Mouse (Mus musculus) hindbrain, postnatal 0 days (tissue): ENCODE measurements around the gene Fosb. TPM values are rescaled to one million over a fixed set of nuclear protein-coding genes. Genes with fewer than 3 reads are reported as not detected.

Experiments used
- ATAC-seq: fragments of 200-750 bp; cut with Nextera tagmentation; 2 replicates; pipeline ENCODE4 v1.8.0; 2017; ENCODE audit warnings: mild to moderate bottlenecking, moderate TSS enrichment, moderate library complexity
- DNase-seq: peaks from one replicate; pipeline ENCODE4 v3.0.0-alpha.2; 2015; ENCODE audit warnings: low spot score
- H3K27ac ChIP-seq: fragments of 300-500 bp; sonication (generic); 2 replicates; pipeline ENCODE4 v1.5.1; 2014; ENCODE audit warnings: mild to moderate bottlenecking
- H3K27me3 ChIP-seq: fragments of 300-500 bp; sonication (generic); 2 replicates; pipeline ENCODE4 v1.6.1; 2014; ENCODE audit warnings: low read length, mixed read lengths; ENCODE audit not compliant: insufficient read depth
- H3K36me3 ChIP-seq: fragments of 300-500 bp; sonication (generic); 2 replicates; pipeline ENCODE4 v1.6.1; 2014; ENCODE audit warnings: low read length, mixed read lengths; ENCODE audit not compliant: insufficient read depth
- H3K4me1 ChIP-seq: fragments of 300-500 bp; sonication (generic); 2 replicates; pipeline ENCODE4 v1.6.1; 2014; ENCODE audit warnings: antibody characterized with exemption, low read length, mixed read lengths; ENCODE audit not compliant: insufficient read depth
- H3K4me2 ChIP-seq: fragments of 300-500 bp; sonication (generic); 2 replicates; pipeline ENCODE4 v1.6.1; 2014; ENCODE audit warnings: low read depth, mild to moderate bottlenecking, low read length, moderate library complexity, mixed read lengths
- H3K4me3 ChIP-seq: fragments of 300-500 bp; sonication (generic); 2 replicates; pipeline ENCODE4 v1.5.1; 2014; ENCODE audit warnings: low read length
- H3K9ac ChIP-seq: fragments of 300-500 bp; sonication (generic); replicated peaks from 2 replicates; pipeline ENCODE4 v1.6.1; 2014; ENCODE audit warnings: mild to moderate bottlenecking, low read length, moderate library complexity, mixed read lengths
- H3K9me3 ChIP-seq: fragments of 300-500 bp; sonication (generic); 2 replicates; pipeline ENCODE4 v1.6.1; 2016; ENCODE audit warnings: low read length, mixed read lengths
- CTCF ChIP-seq: IDR thresholded peaks from 2 replicates; pipeline ENCODE4 v1.5.1; 2016; ENCODE audit warnings: antibody characterized with exemption, control low read depth, low read depth
- WGBS: fragments of 180-500 bp; shearing (Covaris S2); extraction: QIAGEN DNeasy Blood & Tissue Kit; methylation state at CpG from one replicate; pipeline ENCODE4 v1.1.7; 2014; 5-methylcytosine and 5-hydroxymethylcytosine counted together
- polyA plus RNA-seq: library from polyadenylated mRNA; unstranded; fragments of >200 nt; fragmentation: Nextera tagmentation; extraction: Ambion mirVana; gene quantifications from 2 replicates; pipeline ENCODE4 v1.2.1, GENCODE M21; 2015
- total RNA-seq: library from RNA; depleted of rRNA; stranded (reverse); fragments of >200 nt; gene quantifications from 2 replicates; pipeline ENCODE4 v1.2.3, GENCODE M21; 2014

Gene Fosb
- total and polyA plus RNA-seq, 2 experiments from 2014 or later = 0.09 to 0.31 TPM

GRCm38 (mm10) chr7:19318201-19318600, 8.3 kb upstream of the Fosb start:
- Histone ChIP-seq H3K36me3 (no peaks in the 10 kb centered on the region), H3K27ac (no peak overlapping the region)
- 75% methylated on average over 2 of the region's 2 CpGs for WGBS

GRCm38 (mm10) chr7:19316451-19317161, 6.8 kb upstream of the Fosb start:
- no peaks in the 10 kb centered on the region for H3K27me3 ChIP-seq

More at GRCm38 (mm10) chr7:19318201-19318600, 8.3 kb upstream of the Fosb start:
- no peak for TF ChIP-seq CTCF
- Histone ChIP-seq H3K27me3 (no peaks in the 10 kb centered on the region), H3K9ac (no peak overlapping the region), H3K4me2 (no peak overlapping the region), H3K4me3 (no peak overlapping the region), H3K4me1 (no peaks in the 10 kb centered on the region; the same call in 1 of the 2 replicates), H3K9me3 (no peaks in the 10 kb centered on the region)
- DNase-seq (no peak), ATAC-seq (no peak)

GRCm38 (mm10) chr7:19314033-19314432, 4.2 kb upstream of the Fosb start:
- Histone ChIP-seq H3K27ac (no peak overlapping the region), H3K4me2 (no peak overlapping the region), H3K4me1 (no peaks in the 10 kb centered on the region), H3K4me3 (no peak overlapping the region), H3K9ac (no peak overlapping the region), H3K27me3 (no peaks in the 10 kb centered on the region), H3K9me3 (no peaks in the 10 kb centered on the region), H3K36me3 (no peaks in the 10 kb centered on the region)
- TF ChIP-seq CTCF = no peak
- 48% methylated on average over 5 of the region's 5 CpGs for WGBS
- no peak for ATAC-seq
- DNase-seq = no peak

More at GRCm38 (mm10) chr7:19316451-19317161, 6.8 kb upstream of the Fosb start:
- no peak overlapping the region for H3K4me2 ChIP-seq
- TF ChIP-seq CTCF = no peak
- WGBS = 36% methylated on average over 14 of the region's 14 CpGs
- H3K9me3 ChIP-seq = no peaks in the 10 kb centered on the region
- no peaks in the 10 kb centered on the region for H3K36me3 ChIP-seq
- no peak for ATAC-seq
- H3K27ac ChIP-seq = no peak overlapping the region
- DNase-seq = no peak
- H3K4me1 ChIP-seq = no peaks in the 10 kb centered on the region; the same call in 1 of the 2 replicates
- no peak overlapping the region for H3K9ac ChIP-seq
- no peak overlapping the region for H3K4me3 ChIP-seq

- Histone ChIP-seq H3K4me2 (no peak overlapping the region), H3K4me1 (no peaks in the 10 kb centered on the region), H3K27me3 (peaks cover 2% of the 10 kb centered on the region; the same call in 1 of the 2 replicates), H3K9ac (no peak overlapping the region), H3K9me3 (no peaks in the 10 kb centered on the region), H3K27ac (no peak overlapping the region), H3K36me3 (no peaks in the 10 kb centered on the region), H3K4me3 (no peak overlapping the region)
- 45% methylated on average over 4 of the region's 4 CpGs for WGBS
- TF ChIP-seq CTCF = no peak
- no peak for ATAC-seq
- DNase-seq = no peak
Observed at GRCm38 (mm10) chr7:19311991-19312390, 2.1 kb upstream of the Fosb start.

- Histone ChIP-seq H3K4me1 (no peaks in the 10 kb centered on the region), H3K9ac (peak overlapping the region; percentile 31; the same call in 1 of the 2 replicates), H3K36me3 (no peaks in the 10 kb centered on the region), H3K27ac (no peak overlapping the region; the same call in 1 of the 2 replicates), H3K9me3 (no peaks in the 10 kb centered on the region), H3K27me3 (peaks cover 20% of the 10 kb centered on the region), H3K4me3 (peak overlapping the region; percentile 64), H3K4me2 (peak overlapping the region; percentile 99)
- ATAC-seq (no peak), DNase-seq (no peak)
- no peak for TF ChIP-seq CTCF
- WGBS = under 1% methylated on average over 48 of the region's 48 CpGs
Observed at GRCm38 (mm10) chr7:19309278-19309883, 470 bp downstream of the Fosb start.

- Histone ChIP-seq H3K9me3 (no peaks in the 10 kb centered on the region), H3K4me2 (peak overlapping the region; percentile 99), H3K4me3 (peak overlapping the region; percentile 64), H3K27me3 (peaks cover 20% of the 10 kb centered on the region), H3K36me3 (no peaks in the 10 kb centered on the region), H3K27ac (peak overlapping the region; percentile 58; the same call in 1 of the 2 replicates), H3K9ac (peak overlapping the region; percentile 45), H3K4me1 (no peaks in the 10 kb centered on the region)
- under 1% methylated on average over 55 of the region's 58 CpGs for WGBS
- peak; percentile 32 for TF ChIP-seq CTCF
- peak; percentile 98 for DNase-seq
- peak; percentile 88 for ATAC-seq
Observed at GRCm38 (mm10) chr7:19308454-19309277, 1.2 kb downstream of the Fosb start.
